Mouse (Mus musculus) mature B cell (primary cell): ENCODE results near the gene Eif2s2.

Experiments
- in situ Hi-C: fragments of 300-500 bp; cut with MboI; formaldehyde crosslinking; loops from 2 replicates; pipeline ENCODE4 v1.14.3; 2019

Gene Eif2s2

GRCm38 (mm10) chr2:154893045-154893385 lies 280 bp upstream of the Eif2s2 start:
- in situ Hi-C loops, result no loop called here

- in situ Hi-C loops, result no loop called here
Observed at GRCm38 (mm10) chr2:154891585-154891984, 1.1 kb downstream of the Eif2s2 start.

- in situ Hi-C loops, result no loop called here
Observed at GRCm38 (mm10) chr2:154876621-154877020, 16.1 kb downstream of the Eif2s2 start.

GRCm38 (mm10) chr2:154869954-154870641 lies 22.6 kb downstream of the Eif2s2 start:
- in situ Hi-C loops, result no loop called here

- in situ Hi-C loops, result no loop called here
Observed at GRCm38 (mm10) chr2:154868106-154868505, 24.6 kb downstream of the Eif2s2 start.

GRCm38 (mm10) chr2:154865696-154866095 lies 27.0 kb downstream of the Eif2s2 start:
- in situ Hi-C loops, result no loop called here

- in situ Hi-C loops, result no loop called here
Observed at GRCm38 (mm10) chr2:154863672-154864071, 29.1 kb downstream of the Eif2s2 start.

GRCm38 (mm10) chr2:154855383-154855782 lies 37.4 kb downstream of the Eif2s2 start:
- in situ Hi-C loops, result loop anchor here (10.0 kb wide), 1 partner anchor 151 kb away; no protein-coding TSS in a partner anchor

GRCm38 (mm10) chr2:154848086-154848485 lies 44.6 kb downstream of the Eif2s2 start:
- in situ Hi-C loops, result no loop called here

- in situ Hi-C loops, result no loop called here
Observed at GRCm38 (mm10) chr2:154836537-154836936, 56.2 kb downstream of the Eif2s2 start.

- in situ Hi-C loops, result no loop called here
Observed at GRCm38 (mm10) chr2:154834149-154834865, 58.4 kb downstream of the Eif2s2 start.

GRCm38 (mm10) chr2:154832471-154832870 lies 60.3 kb downstream of the Eif2s2 start:
- in situ Hi-C loops, result no loop called here

GRCm38 (mm10) chr2:154827521-154827920 lies 65.2 kb downstream of the Eif2s2 start:
- in situ Hi-C loops, result no loop called here

GRCm38 (mm10) chr2:154826054-154826538 lies 66.6 kb downstream of the Eif2s2 start:
- in situ Hi-C loops, result no loop called here
